Mouse (Mus musculus) olfactory bulb, adult 2 months (tissue): ENCODE data around the gene Apob.

ENCODE experiments used
- CTCF ChIP-seq: fragments of 200-500 bp; IDR thresholded peaks from 2 replicates; pipeline ENCODE4 v1.5.1; 2012; ENCODE audit warnings: low read depth, mild to moderate bottlenecking, low read length, moderate library complexity; ENCODE audit not compliant: insufficient read depth
- POLR2A ChIP-seq: fragments of 200-500 bp; IDR thresholded peaks from 2 replicates; pipeline ENCODE4 v1.6.1; 2012; ENCODE audit warnings: mild to moderate bottlenecking, low read depth, low read length, moderate library complexity; ENCODE audit not compliant: insufficient read depth

- TF ChIP-seq CTCF = no peak
- TF ChIP-seq POLR2A = no peak
Observed at GRCm38 (mm10) chr12:8047046-8047445, 69.6 kb downstream of the Apob start.
